Mouse (Mus musculus) frontal cortex, postnatal 36 days (tissue): ENCODE measurements at regions not wholly inside any gene's neighbourhood (a gene's known extent, or its start where the extent isn't known, plus 50 kb on each side); places are given as distances from the start of the nearest gene placed in this dataset.

Experiments
- DNase-seq, 2 experiments: peaks; one replicate each; pipeline ENCODE4 v3.0.0; 2022; ENCODE audit warnings: low spot score in 2 of 2

DNA sequence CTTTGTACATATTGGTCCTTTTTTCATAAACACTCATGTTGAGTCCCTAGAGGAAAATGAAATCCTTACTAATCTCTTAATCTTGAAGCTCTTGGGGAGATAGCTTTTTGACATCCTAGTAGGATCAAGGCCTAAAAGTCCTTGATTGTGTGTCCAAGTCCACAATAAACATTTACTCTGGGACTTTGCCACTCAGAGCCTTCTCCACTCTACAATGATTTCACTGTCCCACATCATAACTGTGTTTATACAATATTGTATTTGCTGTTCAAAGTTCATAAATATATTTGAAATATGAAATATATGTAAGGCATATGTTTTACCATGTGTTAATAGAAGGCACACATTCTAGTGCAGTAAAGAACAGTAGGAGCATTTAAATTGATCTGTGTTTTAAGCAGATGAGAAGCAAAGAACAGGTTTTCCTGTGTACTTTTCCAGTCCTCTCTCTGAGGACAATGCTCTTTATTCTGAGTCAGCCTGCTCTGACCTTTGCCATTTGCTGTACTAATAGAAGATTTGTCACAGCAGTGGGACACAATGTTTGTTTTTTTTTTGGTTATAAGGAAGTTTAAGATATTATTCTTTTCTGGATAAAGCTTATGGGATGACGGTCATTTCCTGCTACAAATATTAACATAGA, 130.7 kb upstream of the Gprin3 start:
- DNase-seq, result no peak

DNA sequence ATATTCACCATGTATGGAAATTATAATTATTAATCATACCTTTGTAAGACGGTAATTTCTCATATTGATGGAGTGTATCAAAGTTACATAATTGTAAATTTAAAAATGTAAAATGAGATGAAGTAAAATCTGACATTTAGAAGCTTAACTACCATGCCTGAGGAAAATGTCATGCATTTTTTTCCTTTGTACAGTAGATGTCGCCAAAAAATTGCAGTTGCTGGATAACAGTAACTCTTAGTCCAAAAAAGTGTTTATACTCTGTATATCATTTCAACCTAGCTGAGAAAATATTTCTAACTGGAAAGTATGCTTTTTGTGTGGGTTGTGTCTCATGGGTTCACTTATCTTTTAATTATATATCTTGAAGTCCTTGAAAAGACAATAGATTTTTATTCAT, 110.9 kb upstream of the Gprin3 start:
- no peak for DNase-seq

GRCm38 (mm10) chr6:59524940-59525265, 98.8 kb upstream of the Gprin3 start:
- DNase-seq, result peak in 1 of 2 experiments; percentile 4

DNA sequence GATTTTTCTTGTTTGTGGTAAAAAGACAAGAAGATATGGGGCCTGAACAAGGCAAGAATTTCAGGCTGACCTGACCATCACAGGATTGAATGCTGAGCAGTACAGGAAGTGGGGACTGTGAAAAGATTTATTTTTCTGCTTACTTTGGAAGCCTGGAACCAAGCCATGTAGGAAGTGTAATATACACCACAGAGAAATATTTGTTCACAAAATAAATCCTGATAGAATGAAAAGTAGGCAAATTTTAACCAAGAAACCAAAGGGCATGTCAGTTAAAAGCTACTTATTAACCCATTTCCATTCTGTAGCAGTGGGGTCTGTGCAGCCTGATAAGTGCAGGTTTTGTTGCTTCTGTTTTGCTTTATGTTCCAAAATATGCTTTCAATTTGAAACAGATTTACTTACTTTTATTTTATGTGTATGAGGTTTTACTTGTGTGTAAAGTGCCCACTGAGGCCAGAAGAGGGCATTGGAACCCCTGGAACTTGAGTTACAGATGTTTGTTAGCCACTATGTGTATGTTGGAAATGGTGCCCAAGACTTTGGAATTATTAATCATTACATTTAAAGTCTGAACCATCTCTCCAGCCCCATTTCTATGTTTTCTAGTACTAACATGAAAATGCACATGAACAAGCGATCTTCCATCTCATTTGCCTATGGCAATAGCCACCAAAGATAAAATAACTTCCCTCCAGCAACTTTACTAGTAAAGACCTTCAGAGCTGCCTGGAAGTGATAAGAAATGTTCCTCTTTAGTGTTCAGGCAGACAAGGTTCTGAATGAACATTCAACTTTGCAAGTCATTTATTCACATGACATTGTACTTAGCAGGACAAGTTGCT, 98.2 kb upstream of the Gprin3 start:
- DNase-seq, result no peak

DNA sequence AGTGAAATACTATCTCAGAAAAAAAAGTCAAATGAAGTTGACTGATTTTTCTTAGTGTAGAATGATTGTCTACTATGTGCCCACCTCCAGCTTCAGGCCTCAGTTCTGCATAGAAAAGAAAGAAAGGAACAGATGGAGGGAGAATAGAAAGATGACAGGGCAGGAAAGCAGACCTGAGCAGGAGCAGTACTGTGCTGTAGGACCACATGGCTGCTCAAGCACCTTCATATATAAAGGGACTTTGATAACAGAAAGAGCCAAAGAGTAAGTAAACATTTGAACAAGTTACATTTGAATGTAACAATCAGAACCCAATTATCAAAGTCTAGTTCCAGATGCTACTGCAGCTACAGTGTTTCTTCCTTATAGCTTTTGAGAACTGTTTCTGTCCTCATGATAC, 96.9 kb upstream of the Gprin3 start:
- DNase-seq, result no peak

- DNase-seq, result peak in 1 of 2 experiments; percentile 45
Measured at GRCm38 (mm10) chr6:59500818-59501217, 74.7 kb upstream of the Gprin3 start.

DNA sequence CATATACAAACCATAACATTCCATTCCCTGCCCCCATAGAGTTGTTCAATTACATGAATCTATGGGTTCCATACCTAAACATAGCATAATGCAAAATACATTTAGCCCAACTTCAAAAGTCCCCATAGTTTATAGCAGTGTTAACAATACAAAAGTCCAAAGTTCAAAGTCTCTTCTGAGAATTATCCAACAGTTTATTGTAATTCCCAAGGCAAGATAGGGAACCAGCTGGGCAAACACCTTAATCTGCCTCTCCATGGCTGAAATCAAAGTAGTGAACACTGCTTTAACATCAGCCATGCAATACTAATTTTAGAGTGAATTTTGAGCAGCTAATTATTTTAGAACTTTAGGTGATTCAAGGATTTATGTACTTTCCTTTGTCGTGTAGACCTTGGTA, 72.7 kb upstream of the Gprin3 start:
- DNase-seq, result no peak

DNA sequence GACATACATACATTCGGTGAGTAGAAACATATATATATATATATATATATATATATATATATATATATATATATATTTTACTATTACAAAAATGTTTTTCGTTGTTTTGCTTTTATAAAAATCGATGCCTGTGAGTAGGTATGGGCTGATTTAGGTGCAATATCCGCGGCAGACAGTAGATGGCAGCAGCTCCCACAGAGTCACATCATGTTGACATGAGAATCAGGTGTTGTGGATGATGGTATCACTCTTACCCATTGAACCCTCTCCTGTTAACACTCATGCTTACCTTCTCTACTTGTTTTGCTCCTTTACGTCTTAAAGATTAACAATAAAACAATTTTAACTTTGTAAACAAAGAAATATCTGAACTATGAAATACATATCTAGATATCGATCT, 72.0 kb upstream of the Gprin3 start:
- peak; percentile 69 to 72 for DNase-seq

- peak in 1 of 2 experiments; percentile 22 for DNase-seq
Measured at GRCm38 (mm10) chr6:59489001-59489575, 63.0 kb upstream of the Gprin3 start.

GRCm38 (mm10) chr6:59488386-59488785, 62.3 kb upstream of the Gprin3 start:
- no peak for DNase-seq

GRCm38 (mm10) chr6:59484004-59484403, 57.9 kb upstream of the Gprin3 start:
- no peak for DNase-seq

- DNase-seq, result peak; percentile 21 to 43
Measured at GRCm38 (mm10) chr6:59483587-59483986, 57.5 kb upstream of the Gprin3 start.
